Mouse (Mus musculus) limb, embryonic 12.5 days (tissue): Measurements from ENCODE around the gene Ppa1. TPM values are rescaled to one million over a fixed set of nuclear protein-coding genes. Genes with fewer than 3 reads are reported as not detected.

Experiments
- ATAC-seq: fragments of 200-750 bp; cut with Nextera tagmentation; 2 replicates; pipeline ENCODE4 v1.8.0; 2017; ENCODE audit warnings: low read depth, moderate TSS enrichment; ENCODE audit not compliant: insufficient number of reproducible peaks, insufficient read depth, low FRiP score, low TSS enrichment
- H3K27ac ChIP-seq: fragments of 300-500 bp; sonication (generic); 2 replicates; pipeline ENCODE4 v1.5.1; 2016; ENCODE audit warnings: mild to moderate bottlenecking, moderate library complexity
- H3K27me3 ChIP-seq: fragments of 300-500 bp; sonication (generic); 2 replicates; pipeline ENCODE4 v1.6.1; 2016; ENCODE audit warnings: mild to moderate bottlenecking, moderate library complexity
- H3K36me3 ChIP-seq: fragments of 300-500 bp; sonication (generic); 2 replicates; pipeline ENCODE4 v1.6.1; 2016; ENCODE audit warnings: mild to moderate bottlenecking, moderate library complexity
- H3K4me1 ChIP-seq: fragments of 300-500 bp; sonication (generic); replicated peaks from 2 replicates; pipeline ENCODE4 v1.6.1; 2016
- H3K4me2 ChIP-seq: fragments of 300-500 bp; sonication (generic); 2 replicates; pipeline ENCODE4 v1.6.1; 2016; ENCODE audit warnings: mild to moderate bottlenecking, moderate library complexity
- H3K4me3 ChIP-seq: fragments of 300-500 bp; sonication (generic); replicated peaks from 2 replicates; pipeline ENCODE4 v1.5.1; 2016; ENCODE audit warnings: mild to moderate bottlenecking
- H3K9ac ChIP-seq: fragments of 300-500 bp; sonication (generic); replicated peaks from 2 replicates; pipeline ENCODE4 v1.6.1; 2016; ENCODE audit warnings: mild to moderate bottlenecking, moderate library complexity
- H3K9me3 ChIP-seq: fragments of 300-500 bp; sonication (generic); 2 replicates; pipeline ENCODE4 v1.6.1; 2016; ENCODE audit warnings: mild to moderate bottlenecking, moderate library complexity
- WGBS: fragments of 180-500 bp; shearing (Covaris S2); methylation state at CpG from one replicate; pipeline ENCODE4 v1.1.7; 2016; 5-methylcytosine and 5-hydroxymethylcytosine counted together
- polyA plus RNA-seq: library from polyadenylated mRNA; unstranded; fragments of >200 nt; fragmentation: Nextera tagmentation; extraction: Ambion mirVana; gene quantifications from 2 replicates; pipeline ENCODE4 v1.2.1, GENCODE M21; 2016

The Ppa1 gene
- polyA plus RNA-seq, 1 experiment from 2014 or later = 242 TPM

DNA sequence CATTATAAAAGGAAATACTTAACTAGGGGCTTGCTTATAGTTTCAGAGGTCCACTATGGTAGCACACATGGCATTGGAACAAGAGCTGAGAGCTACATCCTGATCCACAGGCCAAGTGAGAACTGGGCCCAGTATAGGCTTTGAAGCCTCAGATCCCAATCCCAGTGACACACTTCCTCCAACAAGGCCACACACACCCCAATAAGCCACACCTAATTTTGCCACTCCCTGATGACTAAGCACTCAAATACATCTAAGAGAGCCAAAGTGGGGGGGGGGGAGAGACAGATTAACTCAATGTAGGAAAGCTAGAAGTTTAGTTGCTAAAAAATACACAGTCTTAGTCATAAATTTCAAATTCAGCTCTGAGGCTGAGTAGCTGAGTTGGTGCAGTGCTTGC lies 21.5 kb downstream of the Ppa1 start:
- H3K4me1 ChIP-seq = no peaks in the 10 kb centered on the region
- peaks cover 95% of the 10 kb centered on the region for H3K36me3 ChIP-seq

DNA sequence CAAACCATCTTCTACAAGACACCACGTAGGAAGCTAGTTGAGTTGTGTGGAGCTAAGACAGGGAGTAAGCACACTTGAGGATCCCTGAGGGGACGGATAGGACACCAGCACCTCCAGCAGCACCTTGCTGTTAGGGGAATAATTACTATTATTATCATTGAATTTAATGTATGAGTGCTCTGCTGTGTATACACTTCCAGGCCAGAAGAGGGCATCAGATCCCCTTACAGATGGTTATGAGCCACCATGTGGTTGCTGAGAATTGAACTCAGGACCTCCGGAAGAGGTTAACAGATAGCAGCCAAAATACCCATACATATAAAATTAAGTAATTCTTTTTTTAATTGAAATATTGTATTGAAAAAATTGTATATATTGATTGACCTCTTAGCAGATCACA lies 22.4 kb downstream of the Ppa1 start:
- Histone ChIP-seq H3K27ac (no peak overlapping the region), H3K36me3 (peaks cover 93% of the 10 kb centered on the region), H3K9me3 (no peaks in the 10 kb centered on the region), H3K9ac (no peak overlapping the region), H3K4me2 (no peak overlapping the region), H3K4me3 (no peak overlapping the region), H3K27me3 (no peaks in the 10 kb centered on the region), H3K4me1 (no peaks in the 10 kb centered on the region)
- ATAC-seq = no peak
- WGBS = 96% methylated on average over 3 of the region's 3 CpGs

More for the DNA sequence above, 21.5 kb downstream of the Ppa1 start:
- no peak overlapping the region for H3K27ac ChIP-seq
- no peak overlapping the region for H3K9ac ChIP-seq
- no peak overlapping the region for H3K4me3 ChIP-seq
- no peak overlapping the region for H3K4me2 ChIP-seq
- ATAC-seq = no peak
- H3K27me3 ChIP-seq = no peaks in the 10 kb centered on the region
- no peaks in the 10 kb centered on the region for H3K9me3 ChIP-seq

DNA sequence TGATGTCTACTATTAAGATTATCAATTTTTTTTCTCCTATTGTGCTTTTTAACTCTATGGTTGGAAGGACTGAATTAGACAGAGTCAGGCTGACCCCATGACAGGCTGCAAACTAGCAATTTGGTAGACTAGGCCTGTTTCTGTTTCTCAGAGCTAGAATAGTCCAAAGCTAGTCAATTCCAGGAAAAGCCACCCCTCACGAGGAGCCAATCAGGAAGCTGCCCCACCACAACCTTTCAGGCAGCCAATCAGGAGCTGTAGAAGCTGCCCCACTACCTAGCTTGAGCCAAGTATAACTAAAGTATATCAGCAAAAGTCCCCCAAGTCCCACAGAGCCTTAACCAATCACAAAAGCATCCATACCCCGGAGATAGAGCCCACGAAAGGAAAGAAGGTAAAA lies 27.6 kb downstream of the Ppa1 start:
- Histone ChIP-seq H3K9ac (no peak overlapping the region), H3K27me3 (no peaks in the 10 kb centered on the region), H3K4me2 (no peak overlapping the region), H3K9me3 (no peaks in the 10 kb centered on the region), H3K4me3 (no peak overlapping the region), H3K4me1 (no peaks in the 10 kb centered on the region; the same call in 1 of the 2 replicates), H3K36me3 (peaks cover 45% of the 10 kb centered on the region), H3K27ac (no peak overlapping the region)
- ATAC-seq = no peak
- WGBS = 75% methylated on average over 3 of the region's 3 CpGs

DNA sequence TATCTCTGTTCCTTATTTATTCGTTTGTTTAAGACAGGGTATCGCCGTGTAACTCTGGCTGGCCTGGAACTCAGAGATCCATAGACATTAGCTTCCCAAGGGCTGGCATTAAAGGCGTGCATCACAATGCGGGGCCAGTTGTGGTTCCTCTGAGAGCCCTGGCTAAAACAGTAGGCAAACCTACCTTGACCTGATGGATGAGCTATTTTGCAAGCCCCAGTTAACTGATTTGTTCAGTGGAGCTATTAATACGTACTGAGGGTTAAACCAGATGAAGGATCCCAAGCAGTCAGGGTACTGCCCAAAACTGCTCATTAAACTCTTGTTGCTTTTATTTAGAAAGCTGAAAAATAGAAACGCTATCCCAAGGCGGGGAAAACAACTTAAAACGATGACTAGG lies 31.2 kb downstream of the Ppa1 start:
- H3K27ac ChIP-seq = peak overlapping the region; percentile 84
- 43% methylated on average over 9 of the region's 9 CpGs for WGBS

DNA sequence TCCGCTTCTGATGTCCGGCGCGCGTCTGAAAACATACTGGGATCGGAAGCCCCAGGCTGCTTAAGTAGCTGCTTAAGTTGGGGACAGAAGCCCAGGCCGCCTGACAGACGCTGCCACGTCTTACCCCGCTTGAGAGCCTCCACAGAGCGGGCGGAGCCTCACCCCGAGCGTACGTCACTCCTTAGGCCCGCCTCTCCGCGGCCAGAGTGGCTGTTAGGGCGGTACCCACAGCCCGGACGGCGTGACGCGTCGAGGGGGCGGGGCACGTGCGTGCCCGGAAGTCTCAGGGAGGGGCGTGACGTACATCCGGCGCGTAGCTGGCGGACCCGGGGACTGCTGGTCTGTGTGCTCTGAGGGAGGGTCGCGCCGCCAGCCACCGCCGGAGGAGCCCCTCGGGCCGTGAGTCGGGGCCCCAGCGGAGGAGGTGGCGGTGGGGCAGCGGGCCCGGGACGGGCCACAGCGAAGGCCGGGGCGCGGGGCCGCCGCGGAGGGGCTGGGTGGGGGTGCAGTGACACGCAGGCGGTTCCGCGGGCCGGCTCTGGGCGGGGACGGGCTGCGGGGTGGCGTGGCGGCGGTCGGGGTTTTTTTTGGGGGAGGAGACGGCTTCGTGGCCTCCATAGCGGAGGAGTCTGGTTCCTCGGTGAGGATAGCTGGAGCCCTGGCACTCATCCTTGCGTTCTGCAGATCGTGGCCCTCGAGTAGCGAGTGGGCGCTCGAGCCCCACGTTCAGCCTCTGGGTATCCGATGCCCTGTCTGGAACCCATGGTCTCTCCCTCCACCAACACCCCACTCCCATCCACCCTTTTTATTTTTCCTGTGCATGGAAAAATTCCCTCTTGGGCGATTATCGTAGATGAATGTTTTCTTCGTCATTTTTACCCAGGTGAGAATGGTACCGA lies 31.9 kb downstream of the Ppa1 start, which contains the start of gene Sar1a:
Gene Sar1a (plus strand): TSS at position 285 of the 899 bp plus-strand sequence.
- H3K4me2 ChIP-seq = peak within 1 kb of the TSS; percentile 69
- peak within 1 kb of the TSS; percentile 84 for H3K27ac ChIP-seq
- peak; percentile 99 for ATAC-seq
- H3K36me3 ChIP-seq = peaks cover 19% of the 10 kb centered on the region
- WGBS = under 1% methylated on average over 76 of the region's 84 CpGs
- H3K4me3 ChIP-seq = peak within 1 kb of the TSS; percentile 96
- peaks cover 11% of the 10 kb centered on the region for H3K4me1 ChIP-seq
- peak within 1 kb of the TSS; percentile 96 for H3K9ac ChIP-seq
- H3K9me3 ChIP-seq = no peaks in the 10 kb centered on the region
- no peaks in the 10 kb centered on the region for H3K27me3 ChIP-seq

More for the DNA sequence above, 31.2 kb downstream of the Ppa1 start:
- H3K4me1 ChIP-seq = peaks cover 11% of the 10 kb centered on the region
- peaks cover 19% of the 10 kb centered on the region for H3K36me3 ChIP-seq
- no peaks in the 10 kb centered on the region for H3K9me3 ChIP-seq
- H3K9ac ChIP-seq = peak overlapping the region; percentile 96
- peak overlapping the region; percentile 96 for H3K4me3 ChIP-seq
- no peaks in the 10 kb centered on the region for H3K27me3 ChIP-seq
- 0 out of 2 replicates have a peak, but pooled peaks have one; percentile 2 for ATAC-seq
- H3K4me2 ChIP-seq = peak overlapping the region; percentile 69

DNA sequence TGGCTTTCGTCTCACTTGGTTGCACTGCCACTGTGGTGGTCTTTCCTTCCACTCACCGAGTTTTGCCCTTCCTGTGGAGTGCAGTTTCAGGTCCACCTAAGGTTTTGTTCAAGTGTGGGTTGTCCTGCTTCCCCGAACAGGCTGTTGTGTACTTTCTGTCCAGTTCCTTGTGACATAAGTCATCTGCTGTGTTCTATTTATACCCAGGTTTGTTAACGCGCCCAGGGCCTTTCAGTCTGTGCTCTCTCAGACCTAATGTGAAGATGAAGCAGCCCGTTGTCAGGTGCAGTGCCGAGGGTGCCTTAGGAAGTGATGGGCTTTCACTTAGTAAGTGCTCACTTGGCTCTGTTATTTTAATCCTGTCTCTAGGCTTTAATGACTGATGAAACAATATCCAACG lies 41.1 kb downstream of the Ppa1 start:
- 91% methylated on average over 8 of the region's 8 CpGs for WGBS
- peaks cover 88% of the 10 kb centered on the region for H3K36me3 ChIP-seq

DNA sequence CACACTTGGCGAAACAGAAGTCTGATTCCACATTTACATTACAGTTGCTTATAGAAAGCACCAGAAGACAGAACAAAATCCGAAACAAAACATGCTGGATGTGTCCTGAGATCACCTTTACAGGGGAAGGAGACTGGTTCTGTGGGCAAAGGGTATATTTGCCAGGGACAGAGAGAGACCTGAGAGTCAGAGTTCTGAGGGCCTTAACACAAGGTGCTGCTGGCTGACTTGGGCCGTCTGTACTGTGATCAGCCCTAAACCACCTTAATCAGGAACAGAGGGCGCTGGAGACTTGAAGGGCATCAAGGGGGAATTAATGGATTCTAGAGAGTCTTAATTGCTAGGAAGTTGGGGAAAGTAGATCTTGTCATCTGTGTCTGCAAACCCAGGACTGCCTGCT lies 45.2 kb downstream of the Ppa1 start:
- Histone ChIP-seq H3K36me3 (peaks cover 62% of the 10 kb centered on the region), H3K9me3 (no peaks in the 10 kb centered on the region), H3K27ac (no peak overlapping the region), H3K27me3 (peaks cover 7% of the 10 kb centered on the region; the same call in 1 of the 2 replicates), H3K4me3 (no peak overlapping the region), H3K4me2 (no peak overlapping the region), H3K4me1 (peaks cover 16% of the 10 kb centered on the region), H3K9ac (no peak overlapping the region)
- 67% methylated on average over 4 of the region's 4 CpGs for WGBS
- no peak for ATAC-seq

More for the DNA sequence above, 41.1 kb downstream of the Ppa1 start:
- ATAC-seq = no peak
- no peak overlapping the region for H3K27ac ChIP-seq
- H3K9ac ChIP-seq = no peak overlapping the region
- no peaks in the 10 kb centered on the region for H3K4me1 ChIP-seq
- H3K4me2 ChIP-seq = no peak overlapping the region
- no peaks in the 10 kb centered on the region for H3K9me3 ChIP-seq
- no peaks in the 10 kb centered on the region for H3K27me3 ChIP-seq
- H3K4me3 ChIP-seq = no peak overlapping the region

DNA sequence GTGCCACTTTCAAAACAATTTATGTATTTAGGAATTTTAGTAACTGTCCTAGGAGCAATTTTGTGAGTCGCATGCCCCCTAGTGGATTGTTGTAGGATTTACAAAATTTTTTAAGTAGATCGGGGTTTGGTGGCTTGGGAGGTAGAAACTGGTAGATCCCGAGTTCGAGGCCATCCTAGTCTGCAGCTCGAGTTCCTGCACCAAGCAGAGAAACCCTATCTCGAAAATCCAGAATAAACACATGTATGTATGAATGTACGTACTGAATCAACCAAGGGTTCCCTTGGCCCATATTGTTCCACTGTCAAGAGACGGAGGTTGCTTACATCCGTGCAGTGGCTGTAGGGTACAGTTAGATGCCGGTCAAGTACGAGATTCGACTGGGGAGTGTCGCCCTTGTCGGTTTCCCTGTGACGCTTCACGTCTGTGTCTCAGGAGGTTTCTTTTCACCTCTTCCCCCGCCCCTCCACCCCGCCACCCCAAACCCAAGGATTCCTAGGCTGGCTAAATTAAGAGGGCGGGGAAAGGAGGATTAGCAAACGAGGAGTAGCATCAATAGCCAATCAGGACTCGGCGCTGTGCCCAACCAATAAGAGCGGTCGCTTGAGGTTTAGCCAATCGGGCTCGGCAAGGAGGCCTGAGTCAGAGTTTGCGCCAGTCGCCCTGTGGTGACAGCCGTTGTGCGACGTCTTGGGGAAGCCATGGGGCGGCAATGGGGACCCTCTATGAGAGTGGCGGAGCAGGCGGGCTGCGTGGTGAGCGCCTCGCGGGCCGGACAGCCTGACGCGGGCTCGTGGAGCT lies 46.7 kb downstream of the Ppa1 start, which contains the start of gene Tysnd1:
Gene Tysnd1 (plus strand): TSS at position 645 of the 801 bp plus-strand sequence.
- Histone ChIP-seq H3K27ac (peak within 1 kb of the TSS; percentile 56), H3K4me1 (peaks cover 16% of the 10 kb centered on the region), H3K9me3 (no peaks in the 10 kb centered on the region), H3K9ac (peak within 1 kb of the TSS; percentile 78), H3K27me3 (peaks cover 7% of the 10 kb centered on the region; the same call in 1 of the 2 replicates), H3K4me3 (peak within 1 kb of the TSS; percentile 97), H3K36me3 (peaks cover 57% of the 10 kb centered on the region), H3K4me2 (peak within 1 kb of the TSS; percentile 100)
- peak; percentile 98 for ATAC-seq
- WGBS = 1% methylated on average over 42 of the region's 42 CpGs

DNA sequence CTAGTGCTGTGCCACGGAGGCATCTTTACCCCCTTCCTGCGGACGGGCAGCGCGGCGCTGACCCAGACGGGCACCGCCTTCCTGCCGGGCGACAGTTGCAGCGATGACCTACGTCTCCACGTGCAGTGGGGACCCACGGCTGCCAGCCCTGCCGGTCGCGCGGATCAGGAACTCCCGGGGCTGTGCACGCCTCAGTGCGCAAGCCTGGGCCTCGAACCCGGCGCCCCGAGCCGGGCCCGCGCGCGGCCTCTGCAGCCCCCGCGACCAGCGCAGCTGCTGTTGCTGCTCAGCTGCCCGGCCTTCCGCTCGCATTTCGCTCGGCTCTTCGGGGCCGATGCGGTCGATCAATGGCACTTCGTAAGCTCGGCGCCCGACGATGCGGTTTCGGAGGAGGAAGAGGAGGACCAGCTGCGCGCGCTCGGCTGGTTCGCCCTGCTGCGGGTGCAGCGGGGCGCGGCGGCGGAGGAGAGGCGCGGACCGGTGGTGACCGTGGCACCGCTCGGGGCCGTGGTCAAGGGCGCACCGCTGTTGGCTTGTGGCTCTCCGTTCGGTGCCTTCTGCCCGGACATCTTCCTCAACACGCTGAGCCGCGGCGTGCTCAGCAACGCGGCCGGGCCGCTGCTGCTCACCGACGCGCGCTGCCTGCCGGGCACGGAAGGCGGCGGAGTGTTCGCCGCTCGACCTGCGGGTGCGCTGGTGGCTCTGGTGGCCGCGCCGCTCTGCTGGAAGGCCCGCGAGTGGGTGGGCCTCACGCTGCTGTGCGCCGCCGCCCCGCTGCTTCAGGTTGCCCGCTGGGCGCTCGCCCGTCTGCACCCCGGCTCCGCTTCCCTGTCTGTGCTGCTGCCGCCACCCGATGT lies 47.6 kb downstream of the Ppa1 start:
- Histone ChIP-seq H3K9me3 (no peaks in the 10 kb centered on the region), H3K4me1 (peaks cover 16% of the 10 kb centered on the region), H3K36me3 (peaks cover 49% of the 10 kb centered on the region), H3K27ac (peak overlapping the region; percentile 56; the same call in 1 of the 2 replicates), H3K27me3 (peaks cover 7% of the 10 kb centered on the region; the same call in 1 of the 2 replicates), H3K4me2 (peak overlapping the region; percentile 100), H3K4me3 (peak overlapping the region; percentile 97), H3K9ac (peak overlapping the region; percentile 78)
- peak; percentile 45 for ATAC-seq
- WGBS = 1% methylated on average over 103 of the region's 111 CpGs

DNA sequence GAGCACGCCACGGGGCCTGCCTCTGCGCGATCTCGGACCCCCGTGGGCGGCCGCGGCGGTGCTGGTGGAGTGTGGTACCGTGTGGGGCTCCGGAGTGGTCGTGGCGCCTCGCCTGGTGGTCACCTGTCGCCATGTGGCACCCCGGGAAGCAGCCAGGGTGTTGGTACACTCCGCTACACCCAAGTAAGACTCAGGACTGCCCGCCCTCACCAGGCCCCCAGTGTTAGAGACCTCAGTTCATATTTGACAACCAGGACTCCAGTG lies 48.1 kb downstream of the Ppa1 start:
- ATAC-seq = no peak
- Histone ChIP-seq H3K4me2 (peak overlapping the region; percentile 100), H3K36me3 (peaks cover 46% of the 10 kb centered on the region), H3K9ac (peak overlapping the region; percentile 78), H3K27ac (no peak overlapping the region), H3K4me1 (peaks cover 16% of the 10 kb centered on the region), H3K9me3 (no peaks in the 10 kb centered on the region), H3K27me3 (peaks cover 7% of the 10 kb centered on the region; the same call in 1 of the 2 replicates), H3K4me3 (peak overlapping the region; percentile 97)
- 11% methylated on average over 19 of the region's 19 CpGs for WGBS
